Mouse (Mus musculus): ENCODE measurements around the gene Gm2115. TPM values are rescaled to one million over a fixed set of nuclear protein-coding genes. Genes with fewer than 3 reads are reported as not detected.

The Gm2115 gene
- polyA plus RNA-seq (2015; fragmentation: Nextera tagmentation; extraction: Ambion mirVana) = 0.22 and 0.45 TPM in 2 replicates

GRCm38 (mm10) chr7:84528796-84529533 lies at the start of gene Gm2115:
Gene Gm2115, plus strand, starts transcription at chr7:84528954.

GRCm38 (mm10) chr7:84606293-84606749 lies 77.6 kb downstream of the Gm2115 start, which contains the start of gene Fah:
Gene Fah, minus strand, starts transcription at chr7:84606722.

Other genes starting within 250 kb of the Gm2115 start
- gene Arnt2, start 118.8 kb upstream of the Gm2115 start, polyA plus RNA-seq (2015; fragmentation: Nextera tagmentation; extraction: Ambion mirVana) = 0.76 and 0.78 TPM in 2 replicates
- 3.1 and 10.6 TPM in 2 replicates for gene Fah, start 77.8 kb downstream of the Gm2115 start, polyA plus RNA-seq (2015; fragmentation: Nextera tagmentation; extraction: Ambion mirVana)
- gene Zfand6, start 161.0 kb downstream of the Gm2115 start, polyA plus RNA-seq (2015; fragmentation: Nextera tagmentation; extraction: Ambion mirVana) = 111 and 129 TPM in 2 replicates